Mouse (Mus musculus): Measurements from ENCODE around the gene Rnf157.

DNA sequence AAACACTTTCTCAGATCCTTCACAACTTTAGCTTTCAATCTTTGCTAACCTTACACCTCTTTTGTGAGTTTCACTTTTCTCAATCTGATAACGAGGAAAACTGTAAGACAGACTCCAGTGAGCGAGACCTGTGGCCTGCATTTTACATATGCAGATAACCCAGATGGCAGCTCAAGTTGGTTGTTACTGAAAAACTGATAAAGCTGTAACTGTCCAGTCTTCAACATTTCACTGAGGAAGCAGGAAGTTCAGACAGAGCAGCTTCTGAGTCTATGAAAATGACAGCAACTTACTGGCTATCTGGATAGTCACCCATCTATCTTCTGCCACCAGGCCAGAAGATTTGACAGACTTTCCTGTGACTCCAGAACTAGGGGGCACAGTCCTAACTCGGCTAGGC, 103.2 kb downstream of the Rnf157 start:
- TF ChIP-seq CTCF (conservative IDR thresholded peaks at IDR 0.05 in 1 of 2, IDR thresholded peaks at IDR 0.05 in 1 of 2; ENCODE audit: low read depth in 2 of 2, low read length in 2 of 2): no peak
- no peak for TF ChIP-seq USF1 (IDR thresholded peaks at IDR 0.05; ENCODE audit: low read depth, low read length)
- no peak for TF ChIP-seq JUN (IDR thresholded peaks at IDR 0.05; ENCODE audit: insufficient read depth, low read depth, low read length)
- TF ChIP-seq POLR2A (IDR thresholded peaks at IDR 0.05; ENCODE audit: low read depth, low read length): no peak
- no peak for TF ChIP-seq E2F4 (IDR thresholded peaks at IDR 0.05; ENCODE audit: insufficient replicate concordance, low read depth, low read length)
- TF ChIP-seq MAX (IDR thresholded peaks at IDR 0.05; ENCODE audit: low read length): no peak
- TF ChIP-seq EP300 (IDR thresholded peaks at IDR 0.05; ENCODE audit: low read length): no peak
- no peak for TF ChIP-seq BHLHE40 (IDR thresholded peaks at IDR 0.05; ENCODE audit: low read depth, low read length)
- TF ChIP-seq ZKSCAN1 (IDR thresholded peaks at IDR 0.05; ENCODE audit: borderline replicate concordance, low read depth, low read length): no peak
- TF ChIP-seq IRF4 (IDR thresholded peaks at IDR 0.05; ENCODE audit: low read depth, low read length): no peak
- no peak for TF ChIP-seq KAT2A (IDR thresholded peaks at IDR 0.05; ENCODE audit: insufficient replicate concordance, low read length)
- TF ChIP-seq ELF1 (IDR thresholded peaks at IDR 0.05; ENCODE audit: low read depth, low read length): peak; percentile 37; the same call in 1 of the 2 replicates

Data from CH12.LX (cell line).